Mouse (Mus musculus) ES-Bruce4 (cell line): Measurements from ENCODE around the gene Hyal2.

Source experiments
- CTCF ChIP-seq: IDR thresholded peaks from one replicate; pipeline ENCODE4 v1.8.1; 2011; ENCODE audit warnings: low read depth, low read length
- EP300 ChIP-seq: IDR thresholded peaks from 2 replicates; pipeline ENCODE4 v1.6.1; 2011; ENCODE audit warnings: low read depth, low read length; ENCODE audit not compliant: insufficient read depth

- TF ChIP-seq CTCF: no peak
- no peak for TF ChIP-seq EP300
Observed at GRCm38 (mm10) chr9:107572327-107572662, 4.5 kb downstream of the Hyal2 start.
